Mouse (Mus musculus): Measurements from ENCODE around the gene Ldhal6b.

DNA sequence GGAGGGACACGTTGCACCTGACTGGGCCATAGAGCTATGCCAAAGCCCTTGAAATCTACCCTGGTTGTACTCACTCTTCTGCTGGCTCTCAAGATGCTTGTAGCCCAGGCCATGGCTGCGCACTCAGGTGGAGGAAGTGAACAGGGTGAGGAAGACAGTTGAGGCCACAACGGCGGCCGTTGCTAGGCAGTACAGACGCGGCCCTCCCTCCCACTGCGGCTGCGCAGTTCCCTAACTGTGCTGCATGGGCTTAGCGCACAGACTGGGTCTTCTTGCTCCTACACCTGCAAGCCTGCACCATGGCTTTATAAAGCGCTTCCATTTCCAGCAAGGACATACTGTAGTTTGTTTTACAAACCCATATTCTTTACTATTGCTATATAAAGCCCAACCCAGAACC lies at the start of gene Ldhal6b:
- TF ChIP-seq GATA1 (IDR thresholded peaks at IDR 0.05; ENCODE audit: borderline replicate concordance, low read length), result no peak
- TF ChIP-seq FLI1 (IDR thresholded peaks at IDR 0.05; ENCODE audit: low read length), result no peak

Measured in megakaryocyte, embryonic 14.5 days (primary cell).